Mouse (Mus musculus): ENCODE data around the gene Rpf2.

Gene Rpf2

DNA sequence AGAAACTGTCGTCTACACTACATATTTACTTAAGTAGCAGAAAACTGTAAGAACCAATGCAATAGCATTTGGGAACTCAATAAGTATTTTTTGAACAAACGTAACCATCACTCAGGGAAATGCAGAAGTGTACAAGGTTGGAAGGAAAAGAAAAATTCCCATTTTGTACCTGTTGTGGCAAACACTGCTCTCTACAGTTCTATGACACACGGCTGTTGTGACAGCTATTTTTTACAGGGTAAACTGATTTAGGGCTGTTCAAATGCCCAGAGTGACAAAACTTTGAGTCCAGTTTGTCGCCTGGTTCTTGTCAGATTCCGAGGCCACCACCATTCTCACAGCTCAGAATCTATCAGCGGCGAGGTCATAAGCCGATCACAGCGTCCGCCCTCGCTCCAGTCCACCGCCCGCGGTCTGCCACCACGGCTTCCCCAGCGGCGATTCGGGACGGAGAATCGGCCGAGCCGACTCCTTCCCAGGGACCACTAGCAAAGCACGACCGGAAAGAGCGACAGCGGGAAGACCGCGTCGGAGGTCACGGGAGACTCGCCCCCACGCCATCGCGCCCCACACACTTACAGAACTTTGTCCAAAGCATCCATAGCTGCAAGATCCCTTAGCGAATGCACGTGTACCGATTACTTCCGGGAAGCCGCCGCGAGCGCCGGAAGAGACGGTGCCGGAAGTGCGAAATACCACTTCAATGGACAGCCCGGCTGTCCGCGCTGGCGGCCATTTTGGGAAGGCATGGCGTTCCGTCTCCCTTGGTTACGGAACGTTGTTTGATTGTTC is at the start of gene Rpf2:
Gene Rpf2, minus strand, starts transcription at position 663 of the 792 bp plus-strand sequence.
- DNase-seq (ENCODE audit: low read depth, low spot score): peak; percentile 82

GRCm38 (mm10) chr10:40292640-40293039 is 45.8 kb upstream of the Rpf2 start:
- no peak for DNase-seq (ENCODE audit: low read depth, low spot score)

- no peak for DNase-seq (ENCODE audit: low read depth, low spot score)
Measured at GRCm38 (mm10) chr10:40286767-40287166, 39.9 kb upstream of the Rpf2 start.

DNA sequence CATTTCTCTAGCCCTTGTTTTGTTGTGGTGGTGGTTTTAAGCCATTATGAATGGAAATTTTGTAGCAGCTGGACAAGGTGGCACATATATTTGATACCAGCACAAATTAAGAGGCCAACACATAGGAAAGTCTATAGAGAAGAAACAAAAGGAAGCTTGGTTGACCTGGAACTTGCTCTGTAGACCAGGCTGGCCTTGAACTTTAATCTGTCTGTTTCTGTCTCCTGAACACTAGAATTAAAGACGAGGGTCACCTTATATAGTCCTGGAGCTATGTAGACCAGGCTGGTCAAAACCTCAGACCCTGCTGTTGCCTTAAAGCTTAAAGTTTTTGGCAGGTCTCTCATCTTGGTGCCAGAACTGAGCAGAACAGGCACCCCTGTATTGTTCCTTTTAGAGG is 38.7 kb upstream of the Rpf2 start:
- no peak for DNase-seq (ENCODE audit: low read depth, low spot score)

- DNase-seq (ENCODE audit: low read depth, low spot score): no peak
Measured at GRCm38 (mm10) chr10:40284997-40285396, 38.2 kb upstream of the Rpf2 start.

DNA sequence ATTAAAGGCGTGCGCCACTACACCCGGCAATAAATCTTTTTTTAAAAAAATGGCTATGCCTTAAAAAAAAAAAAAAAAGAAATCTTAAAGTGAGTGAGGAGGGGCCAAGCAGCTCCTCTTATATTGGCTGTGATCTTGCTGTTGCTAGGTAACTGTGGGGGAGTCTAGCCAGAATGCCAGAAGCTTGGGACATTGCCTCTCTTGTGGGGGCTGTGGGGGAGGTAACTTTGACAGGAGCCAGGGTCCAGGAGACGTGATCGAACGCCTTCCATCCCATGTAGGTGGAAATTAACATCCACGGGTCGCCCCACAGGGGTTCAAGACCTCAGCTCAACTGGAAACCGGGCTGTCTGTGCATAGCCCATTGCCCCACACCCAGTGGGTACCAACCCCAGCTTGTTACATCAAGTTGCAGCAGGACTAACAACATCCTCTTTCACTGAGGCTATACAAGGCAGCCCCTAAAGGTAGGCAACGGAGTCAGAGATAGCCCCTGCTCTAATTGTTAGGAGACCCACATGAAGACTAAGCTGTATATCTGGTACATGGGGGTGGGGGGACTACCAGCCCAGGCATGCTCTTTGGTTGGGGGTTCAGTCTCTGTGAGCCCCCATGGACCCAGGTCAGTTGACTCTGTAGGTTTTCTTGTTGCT is 37.5 kb upstream of the Rpf2 start:
- DNase-seq (ENCODE audit: low read depth, low spot score): no peak

- DNase-seq (ENCODE audit: low read depth, low spot score): no peak
Measured at GRCm38 (mm10) chr10:40283636-40284035, 36.8 kb upstream of the Rpf2 start.

- no peak for DNase-seq (ENCODE audit: low read depth, low spot score)
Measured at GRCm38 (mm10) chr10:40281565-40281964, 34.7 kb upstream of the Rpf2 start.

DNA sequence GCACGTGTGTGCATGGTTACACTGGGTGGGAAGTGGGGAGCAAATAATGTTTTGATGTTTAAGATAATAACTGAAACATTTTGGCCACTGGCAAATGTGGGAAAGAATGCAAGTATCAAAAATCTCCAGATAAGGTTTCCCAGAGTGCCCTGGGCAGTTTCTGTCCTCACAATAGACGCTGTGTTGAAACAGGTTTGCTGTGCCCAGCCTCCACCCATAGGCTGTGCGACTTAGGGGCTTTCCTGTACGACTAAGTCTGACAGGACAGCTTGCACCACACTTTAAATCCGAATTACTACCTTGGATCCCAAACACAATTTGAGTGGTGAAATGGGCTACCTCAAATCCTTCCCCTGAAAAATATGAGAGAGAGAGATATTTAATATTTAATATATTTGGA is 31.5 kb upstream of the Rpf2 start:
- DNase-seq (ENCODE audit: low read depth, low spot score): no peak

- no peak for DNase-seq (ENCODE audit: low read depth, low spot score)
Measured at GRCm38 (mm10) chr10:40275991-40276390, 29.2 kb upstream of the Rpf2 start.

DNA sequence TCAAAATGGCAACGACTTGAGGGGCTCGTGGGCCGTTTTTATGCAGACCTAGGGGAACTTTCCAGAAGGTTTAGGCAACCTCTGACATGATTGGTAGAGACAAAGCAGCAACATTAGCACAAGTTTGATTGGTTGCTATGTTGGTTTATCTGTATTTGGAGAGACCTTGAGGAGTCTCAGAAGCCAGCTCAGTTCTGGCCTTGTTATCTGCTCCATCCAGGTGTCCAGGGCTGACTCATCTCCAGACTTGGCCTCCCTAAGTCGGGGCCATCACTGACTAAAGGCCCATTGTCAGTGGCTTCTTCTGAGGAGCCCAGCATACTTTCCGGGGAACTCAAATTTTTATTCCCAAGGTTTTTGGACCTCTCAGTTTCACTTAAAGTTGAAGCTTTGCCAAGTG is 27.1 kb upstream of the Rpf2 start:
- no peak for DNase-seq (ENCODE audit: low read depth, low spot score)

DNA sequence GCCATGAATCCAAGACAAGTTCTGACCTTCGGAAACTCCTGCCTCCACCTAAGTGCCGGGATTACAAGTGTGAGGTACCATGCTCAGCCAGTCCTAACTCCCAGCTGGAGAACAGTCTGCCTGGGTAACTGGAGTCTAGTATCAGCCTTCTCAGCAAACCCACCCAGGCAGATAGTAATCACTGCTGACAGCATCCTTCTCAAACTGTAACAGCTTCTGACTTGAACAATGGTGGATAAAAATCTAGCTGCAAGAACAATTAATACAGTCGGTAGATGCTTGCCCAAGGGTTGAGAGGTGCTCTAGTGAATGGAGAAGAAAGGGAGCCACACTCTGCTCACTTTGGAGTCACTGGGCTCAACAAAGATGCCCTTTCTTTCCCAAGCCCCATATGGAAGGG is 24.4 kb upstream of the Rpf2 start:
- no peak for DNase-seq (ENCODE audit: low read depth, low spot score)

GRCm38 (mm10) chr10:40264920-40265319 is 18.1 kb upstream of the Rpf2 start:
- DNase-seq (ENCODE audit: low read depth, low spot score): no peak

GRCm38 (mm10) chr10:40263691-40264090 is 16.9 kb upstream of the Rpf2 start:
- DNase-seq (ENCODE audit: low read depth, low spot score): no peak

DNA sequence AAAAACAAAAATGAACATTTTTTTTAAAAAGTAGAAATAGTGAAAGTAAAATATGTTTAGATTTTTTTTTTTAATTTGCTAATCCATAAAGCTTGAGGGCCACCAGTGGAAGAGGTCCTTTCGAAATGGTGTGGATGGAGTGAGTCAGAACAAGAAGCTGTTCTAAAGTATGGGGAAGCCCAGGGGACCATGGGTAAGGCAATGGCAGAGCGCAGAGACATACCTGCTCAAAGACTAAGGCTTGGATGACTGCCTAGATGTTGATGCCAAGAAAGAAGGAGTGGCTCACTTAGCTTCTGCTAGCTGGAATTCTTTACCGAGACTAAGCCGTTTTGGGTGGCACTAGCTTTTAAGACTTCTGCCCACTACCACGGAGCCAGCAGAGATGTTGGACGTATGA is 15.4 kb upstream of the Rpf2 start:
- no peak for DNase-seq (ENCODE audit: low read depth, low spot score)

DNA sequence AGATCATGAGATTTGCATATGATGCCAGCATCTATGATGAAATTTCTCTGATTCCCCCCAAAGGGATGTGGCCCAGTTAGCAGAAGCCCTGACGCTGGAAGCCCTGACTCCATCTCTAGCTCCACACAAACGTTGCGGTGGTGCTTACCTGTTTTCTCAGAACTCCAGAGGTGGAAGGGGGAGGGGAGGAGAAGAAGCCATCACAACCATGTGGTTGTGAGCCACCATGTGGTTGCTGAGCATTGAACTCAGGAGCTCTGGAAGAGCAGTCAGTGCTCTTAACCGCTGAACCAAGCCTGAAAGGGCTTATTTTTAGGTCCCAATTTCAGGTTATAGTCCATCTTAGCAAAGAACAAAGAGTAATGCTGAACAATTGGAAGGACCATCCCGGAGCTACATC is 13.5 kb upstream of the Rpf2 start:
- no peak for DNase-seq (ENCODE audit: low read depth, low spot score)

DNA sequence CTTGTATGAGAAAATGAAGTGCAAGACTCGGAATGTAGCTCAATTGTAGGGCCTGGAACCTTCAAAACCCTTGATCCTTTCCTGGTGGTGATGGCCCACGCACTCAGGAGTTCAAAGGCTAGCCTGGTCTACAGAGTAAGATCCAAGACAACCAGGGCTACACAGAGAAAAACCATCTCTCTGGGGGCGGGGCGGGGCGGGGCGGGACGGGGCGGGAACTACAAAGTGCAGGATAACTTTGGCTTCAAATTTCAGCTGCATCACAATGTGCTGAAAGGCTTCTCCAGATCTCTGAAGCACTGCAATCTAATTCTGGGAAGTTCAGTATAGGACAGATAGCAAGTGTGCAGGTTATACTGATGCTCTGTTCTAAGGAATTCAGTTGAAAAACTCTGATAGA is 12.7 kb upstream of the Rpf2 start:
- no peak for DNase-seq (ENCODE audit: low read depth, low spot score)

GRCm38 (mm10) chr10:40258976-40259375 is 12.1 kb upstream of the Rpf2 start:
- DNase-seq (ENCODE audit: low read depth, low spot score): peak; percentile 49

DNA sequence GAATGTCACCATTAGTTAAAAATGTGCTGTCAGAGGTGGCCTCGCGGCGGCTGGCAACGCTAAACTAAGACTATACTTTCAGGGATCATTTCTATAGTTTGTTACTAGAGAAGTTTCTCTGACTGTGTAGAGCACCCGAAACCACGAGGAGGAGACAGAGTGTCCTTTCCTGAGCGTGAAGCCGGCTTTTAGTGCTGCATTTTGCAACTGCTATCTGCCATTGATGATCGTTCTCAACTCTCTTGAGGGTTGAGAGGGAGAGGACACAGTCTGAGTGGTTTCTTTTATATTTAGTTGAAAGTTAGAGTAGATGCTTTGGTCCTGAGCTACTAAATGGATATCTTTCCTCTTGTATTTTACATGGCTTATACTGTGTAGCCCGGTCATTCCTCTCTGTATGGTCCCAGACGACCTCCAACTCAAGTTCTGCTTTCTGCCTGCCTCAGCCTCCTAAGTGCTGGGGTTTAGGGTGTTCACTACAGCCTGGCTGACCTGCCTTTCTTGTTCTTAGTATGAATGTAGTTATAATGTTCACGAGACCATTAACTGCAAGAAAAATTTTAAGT is 11.6 kb upstream of the Rpf2 start:
- DNase-seq (ENCODE audit: low read depth, low spot score): peak; percentile 84

DNA sequence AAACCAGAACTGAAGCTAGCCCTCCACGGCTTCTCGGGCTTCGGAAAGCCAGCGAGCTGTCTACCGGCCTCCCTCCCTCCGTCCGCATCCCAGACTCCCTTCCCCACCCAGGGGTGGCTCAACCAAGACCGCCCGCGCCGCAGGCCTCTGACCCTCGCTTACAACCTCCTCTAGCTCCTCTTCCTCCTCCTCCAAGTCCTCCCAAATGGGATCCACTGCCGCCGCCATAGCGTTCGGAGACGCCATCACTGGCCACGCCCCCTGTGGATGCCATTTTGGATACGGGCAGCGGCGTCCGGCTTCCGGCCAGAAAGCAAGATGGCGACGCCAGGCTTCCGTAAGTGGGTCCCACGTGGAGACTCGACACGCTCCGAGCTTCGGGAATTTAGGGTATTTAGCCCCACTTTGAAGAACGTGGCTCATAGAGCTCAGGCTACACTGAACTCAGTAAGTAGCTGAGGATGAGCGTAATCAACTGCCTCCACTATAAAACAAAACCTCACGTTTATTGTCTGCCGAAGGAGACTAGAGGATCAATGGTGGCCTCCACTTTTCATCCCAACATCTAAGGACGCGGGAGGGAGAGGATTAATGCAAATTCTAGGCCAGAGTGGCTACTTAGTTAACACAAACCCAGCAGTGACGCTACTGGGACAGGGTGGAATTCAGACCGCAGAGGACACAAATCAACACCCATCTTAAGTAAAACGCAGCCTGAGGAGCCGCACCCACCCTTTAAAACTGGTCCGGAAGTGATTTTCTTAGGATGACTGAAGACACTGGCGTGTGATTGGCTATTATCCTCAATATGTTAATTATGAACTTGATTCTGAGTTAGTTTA is 10.8 kb upstream of the Rpf2 start, which contains the start of gene Gtf3c6:
Gene Gtf3c6, minus strand, starts transcription at position 695 of the 842 bp plus-strand sequence.
- DNase-seq (ENCODE audit: low read depth, low spot score): peak; percentile 90

DNA sequence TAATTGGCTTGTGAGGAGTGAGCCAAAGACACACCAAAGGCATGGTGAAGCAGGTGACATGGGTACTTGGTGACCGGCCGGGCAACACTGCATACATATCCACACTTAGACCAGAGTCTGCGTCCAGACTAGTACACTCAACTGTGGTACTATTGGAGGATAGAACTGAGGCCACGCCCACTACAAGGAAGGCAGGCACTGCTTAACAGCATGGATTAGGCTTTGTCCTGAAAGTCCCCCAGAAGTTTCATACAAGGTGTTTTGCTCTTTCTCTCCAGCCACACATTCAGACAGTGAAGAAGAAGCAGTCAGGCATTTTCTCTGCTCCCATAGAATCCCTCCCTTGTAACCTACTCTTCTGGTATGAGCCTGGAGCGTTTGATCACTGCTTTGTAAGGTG is 9.9 kb upstream of the Rpf2 start:
- DNase-seq (ENCODE audit: low read depth, low spot score): peak; percentile 56

DNA sequence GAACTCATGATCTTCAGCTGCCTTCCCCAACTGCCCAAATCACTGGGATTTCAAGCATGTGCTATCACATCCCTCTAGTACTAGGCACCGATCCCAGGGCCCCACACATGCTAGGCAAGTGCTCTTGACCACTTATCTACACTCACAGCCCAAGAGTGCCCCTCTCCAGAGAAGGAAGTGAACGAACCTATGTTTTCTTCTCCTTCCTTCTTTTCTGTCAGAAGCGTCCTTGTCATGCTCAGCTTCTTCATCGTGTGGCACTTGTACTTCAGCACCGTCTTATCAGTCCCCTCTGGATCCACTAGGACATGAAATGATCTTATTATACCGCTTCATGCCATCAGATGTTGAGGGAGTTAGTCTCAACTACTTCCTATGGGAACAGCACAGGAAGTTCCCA is 4.1 kb upstream of the Rpf2 start:
- no peak for DNase-seq (ENCODE audit: low read depth, low spot score)

Measured in embryo, embryonic 11.5 days (tissue).